Comparison of ENCODE assay signal across 10 mouse cellular contexts in genomic region chr2:32628044-32628550, GRCm38 (mm10). TPM values are rescaled to one million over a fixed set of nuclear protein-coding genes. Genes with fewer than 3 reads are reported as not detected.
DNase-seq lines count a peak whose midpoint lies in the region; ATAC-seq and TF ChIP-seq lines count a peak whose summit lies in the region.
"Had no signal": no experiment of that assay in that cellular context is flagged by ENCODE, and none has a peak within 500 bp of the region (broad histone marks: within the 10 kb centered on the region; RNA-seq: fewer than 3 reads in every experiment).

No protein-coding gene starts in this region.

- H3K9ac ChIP-seq in heart, embryonic 15.5 days: peak overlapping the region; percentile 61; the same call in 1 of the 2 replicates

- peaks cover 1% of the 10 kb centered on the region; the same call in 1 of the 2 replicates for H3K36me3 ChIP-seq in heart, embryonic 15.5 days
- H3K36me3 ChIP-seq in myocyte (ENCODE audit: control insufficient read depth, insufficient read depth): no peaks in the 10 kb centered on the region
- H3K36me3 ChIP-seq: midbrain, embryonic 12.5 days had no signal

- H3K27me3 ChIP-seq in cerebellum, adult 2 months (ENCODE audit: control insufficient read depth, insufficient read depth, low read length): no peaks in the 10 kb centered on the region
- H3K27me3 ChIP-seq in heart, embryonic 15.5 days: no peaks in the 10 kb centered on the region
- no peaks in the 10 kb centered on the region for H3K27me3 ChIP-seq in myocyte (ENCODE audit: control insufficient read depth, insufficient read depth, insufficient read length)
- H3K27me3 ChIP-seq: midbrain, embryonic 12.5 days had no signal

- TF ChIP-seq POLR2A in cerebellum, adult 2 months (IDR thresholded peaks at IDR 0.05; ENCODE audit: borderline replicate concordance, insufficient read depth, low read length): no peak
- no peak for TF ChIP-seq POLR2A in myocyte (IDR thresholded peaks at IDR 0.05; ENCODE audit: insufficient read length, low read depth)

- DNase-seq in cerebellum, adult 2 months: no peak
- no peak for DNase-seq in cerebellum, postnatal 4 days (ENCODE audit: low spot score in 2 of 2)
- no peak for DNase-seq in layer of hippocampus, adult 2 months (ENCODE audit: low spot score in 2 of 2)
- DNase-seq in layer of hippocampus, postnatal 14 days (ENCODE audit: low spot score in 2 of 2): no peak
- DNase-seq in frontal cortex, adult 2 months (ENCODE audit: extremely low spot score in 1 of 2, low spot score in 1 of 2): no peak
- DNase-seq in layer of hippocampus, adult 8-10 months (ENCODE audit: low spot score in 2 of 2): no peak
- DNase-seq: thymus, postnatal 14 days had no signal

- H3K4me2 ChIP-seq in heart, embryonic 15.5 days: peak overlapping the region; percentile 68
- H3K4me2 ChIP-seq in myocyte (ENCODE audit: low read depth): peak overlapping the region; percentile 88

- H3K9me3 ChIP-seq in heart, embryonic 15.5 days (replicated peaks): no peaks in the 10 kb centered on the region
- H3K9me3 ChIP-seq: midbrain, embryonic 12.5 days had no signal

- H3ac ChIP-seq in myocyte (ENCODE audit: control insufficient read depth, insufficient read length): no peak overlapping the region

- H3K4me3 ChIP-seq in cerebellum, adult 2 months (replicated peaks; ENCODE audit: insufficient read depth, low read depth, low read length): no peak overlapping the region
- peak overlapping the region; percentile 46 for H3K4me3 ChIP-seq in layer of hippocampus, adult 2 months
- peak overlapping the region; percentile 47 for H3K4me3 ChIP-seq in heart, embryonic 15.5 days
- H3K4me3 ChIP-seq in myocyte: peak overlapping the region; percentile 28
- H3K4me3 ChIP-seq: midbrain, embryonic 12.5 days had no signal

- no peak for ATAC-seq in heart, embryonic 15.5 days (replicated peaks; ENCODE audit: insufficient number of reproducible peaks, insufficient read depth, low FRiP score, low read depth)

- WGBS in cerebellum, adult 2 months: 38% methylated on average over 4 of the region's 4 CpGs
- WGBS in heart, embryonic 15.5 days: 55% methylated on average over 4 of the region's 4 CpGs

- TF ChIP-seq CTCF in cerebellum, adult 2 months (IDR thresholded peaks at IDR 0.05; ENCODE audit: borderline replicate concordance, insufficient read depth, low read depth, low read length): no peak
- no peak for TF ChIP-seq CTCF in layer of hippocampus, adult 2 months (conservative IDR thresholded peaks at IDR 0.05)

- 0 out of 2 replicates have a peak overlapping the region, but pooled peaks have one; percentile 32 for H3K27ac ChIP-seq in cerebellum, adult 2 months (ENCODE audit: insufficient read depth, low read length)
- H3K27ac ChIP-seq in layer of hippocampus, adult 2 months: peak overlapping the region; percentile 88
- peak overlapping the region; percentile 95 for H3K27ac ChIP-seq in heart, embryonic 15.5 days

- H3K79me2 ChIP-seq in myocyte (ENCODE audit: control insufficient read depth, insufficient read depth): peaks cover 9% of the 10 kb centered on the region

- peaks cover 58% of the 10 kb centered on the region for H3K4me1 ChIP-seq in cerebellum, adult 2 months (ENCODE audit: control insufficient read depth, insufficient read depth, low read length)
- peaks cover 63% of the 10 kb centered on the region for H3K4me1 ChIP-seq in heart, embryonic 15.5 days (replicated peaks)

TF ChIP-seq in myocyte, 11 proteins besides CTCF, POLR2A, EP300 and RAD21:
- TF ChIP-seq MYOD1 (IDR thresholded peaks at IDR 0.05; ENCODE audit: control insufficient read depth in 1 of 3, insufficient read length in 2 of 3, low read depth in 2 of 3) (peak in 1 of 3 experiments; percentile 15), TCF3 (IDR thresholded peaks at IDR 0.05; ENCODE audit: insufficient read length, low read depth) (no peak)
TF ChIP-seq in myocyte: peak in this region for 1.

RNA-seq across cellular contexts. Expression of gene Ak1, which starts 6.5 kb away (rescaled TPM):
- 127 and 132 TPM in 2 replicates for polyA plus RNA-seq in cerebellum, adult 2 months (2012; rRNA removed)
- total RNA-seq in layer of hippocampus, adult 2 months (2021): 100 to 1,000 TPM; 120 to 123 TPM
- 100 to 1,000 TPM; 124 to 125 TPM for total RNA-seq in layer of hippocampus, postnatal 14 days (2021)
- 360 and 390 TPM in 2 replicates for polyA plus RNA-seq in heart, embryonic 15.5 days (2015; fragmentation: Nextera tagmentation; extraction: Ambion mirVana)
- polyA plus RNA-seq in myocyte (2012; fragmentation: generic; extraction: Trizol): 265 TPM
- polyA plus RNA-seq in frontal cortex, adult 2 months (2012; rRNA removed): 151 and 154 TPM in 2 replicates
- 100 to 1,000 TPM; 116 to 131 (median 119) TPM for total RNA-seq in layer of hippocampus, adult 8-10 months (2022)

RNA-seq across cellular contexts. Expression of gene Eng, which starts 18.3 kb away (rescaled TPM):
- 28.0 and 31.6 TPM in 2 replicates for polyA plus RNA-seq in cerebellum, adult 2 months (2012; rRNA removed)
- total RNA-seq in layer of hippocampus, adult 2 months (2021): 10 to 100 TPM; 16.4 to 19.7 TPM
- 10 to 100 TPM; 27.0 to 28.8 TPM for total RNA-seq in layer of hippocampus, postnatal 14 days (2021)
- 144 and 163 TPM in 2 replicates for polyA plus RNA-seq in heart, embryonic 15.5 days (2015; fragmentation: Nextera tagmentation; extraction: Ambion mirVana)
- polyA plus RNA-seq in myocyte (2012; fragmentation: generic; extraction: Trizol): 1.6 TPM
- polyA plus RNA-seq in frontal cortex, adult 2 months (2012; rRNA removed): 34.7 and 37.7 TPM in 2 replicates
- 10 to 100 TPM; 18.2 to 24.8 (median 18.7) TPM for total RNA-seq in layer of hippocampus, adult 8-10 months (2022)

RNA-seq across cellular contexts. Expression of gene St6galnac6, which starts 28.6 kb away (rescaled TPM):
- polyA plus RNA-seq in cerebellum, adult 2 months (2012; rRNA removed): 89.5 TPM in 2 replicates
- 100 to 1,000 TPM; 117 to 124 TPM for total RNA-seq in layer of hippocampus, adult 2 months (2021)
- total RNA-seq in layer of hippocampus, postnatal 14 days (2021): 100 to 1,000 TPM in 1 of 2 experiments, 10 to 100 TPM in 1; 99.0 to 106 TPM
- polyA plus RNA-seq in heart, embryonic 15.5 days (2015; fragmentation: Nextera tagmentation; extraction: Ambion mirVana): 28.5 and 29.0 TPM in 2 replicates
- 48.7 TPM for polyA plus RNA-seq in myocyte (2012; fragmentation: generic; extraction: Trizol)
- 98.8 and 112 TPM in 2 replicates for polyA plus RNA-seq in frontal cortex, adult 2 months (2012; rRNA removed)
- total RNA-seq in layer of hippocampus, adult 8-10 months (2022): 100 to 1,000 TPM; 110 to 144 (median 116) TPM

RNA-seq across cellular contexts. Expression of gene St6galnac4, which starts 41.2 kb away (rescaled TPM):
- polyA plus RNA-seq in cerebellum, adult 2 months (2012; rRNA removed): 91.4 and 101 TPM in 2 replicates
- 10 to 100 TPM; 36.4 to 40.0 TPM for total RNA-seq in layer of hippocampus, adult 2 months (2021)
- 10 to 100 TPM; 41.7 to 42.1 TPM for total RNA-seq in layer of hippocampus, postnatal 14 days (2021)
- 33.5 and 38.7 TPM in 2 replicates for polyA plus RNA-seq in heart, embryonic 15.5 days (2015; fragmentation: Nextera tagmentation; extraction: Ambion mirVana)
- polyA plus RNA-seq in myocyte (2012; fragmentation: generic; extraction: Trizol): 75.4 TPM
- polyA plus RNA-seq in frontal cortex, adult 2 months (2012; rRNA removed): 32.4 and 34.4 TPM in 2 replicates
- 10 to 100 TPM; 36.1 to 48.6 (median 40.3) TPM for total RNA-seq in layer of hippocampus, adult 8-10 months (2022)

RNA-seq across cellular contexts. Expression of gene 9430097D07Rik, which starts 52.6 kb away (rescaled TPM):
- 0.59 and 0.60 TPM in 2 replicates for polyA plus RNA-seq in cerebellum, adult 2 months (2012; rRNA removed)
- under 1 TPM in 1 of 2 experiments, not detected in 1; 0.71 TPM for total RNA-seq in layer of hippocampus, adult 2 months (2021)
- total RNA-seq in layer of hippocampus, postnatal 14 days (2021): under 1 TPM; 0.44 to 0.93 TPM
- polyA plus RNA-seq in heart, embryonic 15.5 days (2015; fragmentation: Nextera tagmentation; extraction: Ambion mirVana): 0.08 TPM in 1 of 2 replicates, not detected in the other
- polyA plus RNA-seq in myocyte (2012; fragmentation: generic; extraction: Trizol): 0.04 TPM
- polyA plus RNA-seq in frontal cortex, adult 2 months (2012; rRNA removed): 0.38 and 0.46 TPM in 2 replicates
- total RNA-seq in layer of hippocampus, adult 8-10 months (2022): under 1 TPM; 0.23 to 0.74 (median 0.40) TPM

Comparison
In these comparisons a context has a peak if more than half of its experiments do, and no peak if none do; other contexts are left out.
1. H3K27ac ChIP-seq: peak in every context shown above with its lines; median percentile 95 in heart, embryonic 15.5 days; 88 in layer of hippocampus, adult 2 months; 32 in cerebellum, adult 2 months.
2. RNA of gene Eng, which starts 18.3 kb away (polyA plus RNA-seq): 144 to 163 TPM in heart, embryonic 15.5 days, 34.7 to 37.7 TPM in frontal cortex, adult 2 months and 28.0 to 31.6 TPM in cerebellum, adult 2 months; 1.6 TPM in myocyte (single experiment); every median in the first group is over 10 times any median in the second.